Mouse (Mus musculus) midbrain, postnatal 0 days (tissue): ENCODE results near the gene Tead3. TPM values are rescaled to one million over a fixed set of nuclear protein-coding genes. Genes with fewer than 3 reads are reported as not detected.
"Not testable (repeated sequence)": the region's sequence is repeated elsewhere in the genome, so short reads cannot be mapped to it uniquely, and the experiment has no call there.

Experiments used
- ATAC-seq: fragments of 200-750 bp; cut with Nextera tagmentation; 2 replicates; pipeline ENCODE4 v1.8.0; 2017; ENCODE audit warnings: moderate number of reproducible peaks, mild to moderate bottlenecking, moderate TSS enrichment, moderate library complexity; ENCODE audit not compliant: low FRiP score
- DNase-seq: peaks from one replicate; pipeline ENCODE4 v3.0.0-alpha.2; 2015; ENCODE audit warnings: low spot score
- H3K27ac ChIP-seq: fragments of 300-500 bp; sonication (generic); 2 replicates; pipeline ENCODE4 v1.5.1; 2014; ENCODE audit warnings: low read depth, mild to moderate bottlenecking, low read length, mixed read lengths
- H3K27me3 ChIP-seq: fragments of 300-500 bp; sonication (generic); 2 replicates; pipeline ENCODE4 v1.6.1; 2014; ENCODE audit warnings: low read length, control low read depth, mixed read lengths; ENCODE audit not compliant: insufficient read depth
- H3K36me3 ChIP-seq: fragments of 300-500 bp; sonication (generic); 2 replicates; pipeline ENCODE4 v1.6.1; 2014; ENCODE audit warnings: low read length, control low read depth, mixed read lengths; ENCODE audit not compliant: insufficient read depth
- H3K4me1 ChIP-seq: fragments of 300-500 bp; sonication (generic); 2 replicates; pipeline ENCODE4 v1.6.1; 2014; ENCODE audit warnings: mild to moderate bottlenecking, control low read depth, antibody characterized with exemption, low read length, mixed read lengths; ENCODE audit not compliant: insufficient read depth
- H3K4me2 ChIP-seq: fragments of 300-500 bp; sonication (generic); 2 replicates; pipeline ENCODE4 v1.6.1; 2014; ENCODE audit warnings: low read depth, mild to moderate bottlenecking, low read length, mixed read lengths; ENCODE audit not compliant: poor library complexity, severe bottlenecking
- H3K4me3 ChIP-seq: fragments of 300-500 bp; sonication (generic); 2 replicates; pipeline ENCODE4 v1.5.1; 2014; ENCODE audit warnings: low read depth, mild to moderate bottlenecking, low read length, moderate library complexity
- H3K9ac ChIP-seq: fragments of 300-500 bp; sonication (generic); replicated peaks from 2 replicates; pipeline ENCODE4 v1.6.1; 2014; ENCODE audit warnings: mild to moderate bottlenecking, low read length, moderate library complexity, mixed read lengths; ENCODE audit not compliant: poor library complexity, severe bottlenecking
- H3K9me3 ChIP-seq: fragments of 300-500 bp; sonication (generic); 2 replicates; pipeline ENCODE4 v1.6.1; 2016; ENCODE audit warnings: low read length, control low read depth
- CTCF ChIP-seq: IDR thresholded peaks from 2 replicates; pipeline ENCODE4 v1.5.1; 2016; ENCODE audit warnings: antibody characterized with exemption, mild to moderate bottlenecking
- WGBS: fragments of 180-500 bp; shearing (Covaris S2); extraction: QIAGEN DNeasy Blood & Tissue Kit; methylation state at CpG from one replicate; pipeline ENCODE4 v1.1.7; 2014; 5-methylcytosine and 5-hydroxymethylcytosine counted together
- polyA plus RNA-seq: library from polyadenylated mRNA; unstranded; fragments of >200 nt; fragmentation: Nextera tagmentation; extraction: Ambion mirVana; gene quantifications from 2 replicates; pipeline ENCODE4 v1.2.1, GENCODE M21; 2015
- total RNA-seq: library from RNA; depleted of rRNA; stranded (reverse); fragments of >200 nt; gene quantifications from 2 replicates; pipeline ENCODE4 v1.2.3, GENCODE M21; 2014

The Tead3 gene
- total and polyA plus RNA-seq, 2 experiments from 2014 or later = 1.2 to 5.4 TPM

- H3K9ac ChIP-seq = 0 out of 2 replicates have a peak overlapping the region, but pooled peaks have one; percentile 19
- H3K27me3 ChIP-seq = peaks cover 52% of the 10 kb centered on the region
- no peaks in the 10 kb centered on the region for H3K36me3 ChIP-seq
- WGBS = 1% methylated on average over 25 of the region's 25 CpGs
- peak; percentile 25 for DNase-seq
- H3K4me2 ChIP-seq = peak overlapping the region; percentile 45
- no peaks in the 10 kb centered on the region for H3K9me3 ChIP-seq
- peak overlapping the region; percentile 26 for H3K4me3 ChIP-seq
- no peak for ATAC-seq
- no peak overlapping the region for H3K27ac ChIP-seq
- 0 out of 2 replicates have a peak, but pooled peaks cover 5% of the 10 kb centered on the region for H3K4me1 ChIP-seq
- TF ChIP-seq CTCF = no peak
These were observed 12.2 kb upstream of the Tead3 start for GRCm38 (mm10) chr17:28362653-28363292.

GRCm38 (mm10) chr17:28361921-28362652 lies 11.5 kb upstream of the Tead3 start:
- Histone ChIP-seq H3K9me3 (no peaks in the 10 kb centered on the region), H3K4me1 (0 out of 2 replicates have a peak, but pooled peaks cover 5% of the 10 kb centered on the region), H3K4me3 (peak overlapping the region; percentile 26), H3K4me2 (peak overlapping the region; percentile 45), H3K36me3 (no peaks in the 10 kb centered on the region), H3K9ac (0 out of 2 replicates have a peak overlapping the region, but pooled peaks have one; percentile 19), H3K27ac (no peak overlapping the region), H3K27me3 (peaks cover 52% of the 10 kb centered on the region)
- WGBS = 38% methylated on average over 11 of the region's 11 CpGs
- DNase-seq (no peak), ATAC-seq (no peak)
- TF ChIP-seq CTCF = no peak

- H3K4me3 ChIP-seq = no peak overlapping the region
- no peak overlapping the region for H3K27ac ChIP-seq
- 82% methylated on average over 9 of the region's 9 CpGs for WGBS
- H3K4me1 ChIP-seq = 0 out of 2 replicates have a peak, but pooled peaks cover 5% of the 10 kb centered on the region
- peaks cover 52% of the 10 kb centered on the region for H3K27me3 ChIP-seq
- no peak overlapping the region for H3K4me2 ChIP-seq
- no peaks in the 10 kb centered on the region for H3K36me3 ChIP-seq
- ATAC-seq (no peak), DNase-seq (no peak)
- no peak overlapping the region for H3K9ac ChIP-seq
- no peak for TF ChIP-seq CTCF
- H3K9me3 ChIP-seq = no peaks in the 10 kb centered on the region
These were observed 10.1 kb upstream of the Tead3 start for GRCm38 (mm10) chr17:28360531-28361277.

GRCm38 (mm10) chr17:28358576-28359261 lies 8.1 kb upstream of the Tead3 start:
- not testable (repeated sequence) for H3K4me1 ChIP-seq, ATAC-seq, DNase-seq, H3K9me3 ChIP-seq, H3K4me2 ChIP-seq, H3K36me3 ChIP-seq, H3K9ac ChIP-seq, H3K27ac ChIP-seq, H3K4me3 ChIP-seq
- peaks cover 38% of the 10 kb centered on the region for H3K27me3 ChIP-seq
- WGBS = 18% methylated on average over 24 of the region's 24 CpGs

- H3K36me3 ChIP-seq = no peaks in the 10 kb centered on the region
- H3K27ac ChIP-seq = no peak overlapping the region
- ATAC-seq = no peak
- H3K27me3 ChIP-seq = peaks cover 30% of the 10 kb centered on the region
- no peaks in the 10 kb centered on the region for H3K9me3 ChIP-seq
- H3K9ac ChIP-seq = no peak overlapping the region
- WGBS = 89% methylated on average over 12 of the region's 12 CpGs
- no peak for DNase-seq
- 0 out of 2 replicates have a peak, but pooled peaks cover 3% of the 10 kb centered on the region for H3K4me1 ChIP-seq
- H3K4me2 ChIP-seq = no peak overlapping the region
- H3K4me3 ChIP-seq = no peak overlapping the region
- TF ChIP-seq CTCF = no peak
These were observed 5.3 kb upstream of the Tead3 start for GRCm38 (mm10) chr17:28355871-28356270.
